Mouse (Mus musculus): ENCODE data around the gene Gm17402.

DNA sequence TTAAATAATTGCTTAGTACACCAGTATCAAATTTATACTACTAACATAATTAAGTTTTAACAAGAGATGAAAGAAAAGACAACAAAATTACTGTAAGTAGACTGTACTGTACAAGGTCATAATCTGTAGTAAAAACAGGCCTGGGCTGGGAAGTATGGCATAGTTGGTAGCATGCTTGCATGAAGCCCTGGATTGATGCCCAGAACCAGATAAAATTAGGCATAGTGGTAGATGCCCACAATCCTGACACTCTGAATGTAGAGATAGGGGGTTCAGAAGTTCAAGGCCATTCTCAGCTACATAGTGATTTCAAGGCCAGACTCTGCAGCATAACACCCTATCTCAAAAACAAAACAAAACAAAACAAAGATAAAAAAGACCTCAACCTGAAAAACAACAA, 3.3 kb upstream of the Gm17402 start:
- TF ChIP-seq CTCF (IDR thresholded peaks at IDR 0.05; ENCODE audit: control insufficient read depth, insufficient read depth, low read length) (no peak), POLR2A (IDR thresholded peaks at IDR 0.05; ENCODE audit: borderline replicate concordance, control insufficient read depth, low read depth, low read length) (no peak)
